Mouse (Mus musculus) heart, embryonic 14.5 days (tissue): ENCODE measurements around the gene Snx11. TPM values are rescaled to one million over a fixed set of nuclear protein-coding genes. Genes with fewer than 3 reads are reported as not detected.

Experiments used
- ATAC-seq: fragments of 200-750 bp; cut with Nextera tagmentation; 2 replicates; pipeline ENCODE4 v1.8.0; 2017; ENCODE audit warnings: low read depth, moderate TSS enrichment; ENCODE audit not compliant: insufficient number of reproducible peaks, insufficient read depth, low FRiP score
- H3K27ac ChIP-seq, 2 experiments: fragments of 200-500 bp in 1 of 2; fragments of 300-500 bp in 1 of 2; sonication (generic) in 1 of 2; replicated peaks in 1 of 2; 2 replicates each; pipeline ENCODE4 v1.5.1; 2012 to 2014; ENCODE audit warnings: low read depth in 2 of 2, low read length in 2 of 2, control low read depth in 1 of 2, mild to moderate bottlenecking in 1 of 2, mixed read lengths in 1 of 2; ENCODE audit not compliant: control insufficient read depth in 1 of 2, insufficient read depth in 1 of 2
- H3K27me3 ChIP-seq: fragments of 300-500 bp; sonication (generic); 2 replicates; pipeline ENCODE4 v1.6.1; 2014; ENCODE audit warnings: mild to moderate bottlenecking, low read length, control low read depth; ENCODE audit not compliant: control insufficient read depth, insufficient read depth
- H3K36me3 ChIP-seq: fragments of 300-500 bp; sonication (generic); 2 replicates; pipeline ENCODE4 v1.6.1; 2014; ENCODE audit warnings: mild to moderate bottlenecking, control low read depth, low read length, mixed read lengths; ENCODE audit not compliant: control insufficient read depth, insufficient read depth
- H3K4me1 ChIP-seq, 2 experiments: fragments of 200-500 bp in 1 of 2; fragments of 300-500 bp in 1 of 2; sonication (generic) in 1 of 2; 2 replicates each; pipeline ENCODE4 v1.6.1; 2012 to 2014; ENCODE audit warnings: low read length in 2 of 2, control low read depth in 1 of 2, mixed read lengths in 1 of 2; ENCODE audit not compliant: control insufficient read depth in 2 of 2, insufficient read depth in 2 of 2
- H3K4me2 ChIP-seq: fragments of 300-500 bp; sonication (generic); 2 replicates; pipeline ENCODE4 v1.6.1; 2014; ENCODE audit warnings: mild to moderate bottlenecking, low read length
- H3K4me3 ChIP-seq, 2 experiments: fragments of 200-500 bp in 1 of 2; fragments of 300-500 bp in 1 of 2; sonication (generic) in 1 of 2; 2 replicates each; pipeline ENCODE4 v1.5.1; 2012 to 2014; ENCODE audit warnings: low read length in 2 of 2, mild to moderate bottlenecking in 2 of 2, control low read depth in 1 of 2, low read depth in 1 of 2, moderate library complexity in 1 of 2; ENCODE audit not compliant: control insufficient read depth in 1 of 2, insufficient read depth in 1 of 2
- H3K9ac ChIP-seq: fragments of 300-500 bp; sonication (generic); 2 replicates; pipeline ENCODE4 v1.6.1; 2014; ENCODE audit warnings: mild to moderate bottlenecking, low read length
- H3K9me3 ChIP-seq: fragments of 300-500 bp; sonication (generic); 2 replicates; pipeline ENCODE4 v1.6.1; 2016; ENCODE audit warnings: low read length, control low read depth; ENCODE audit not compliant: control insufficient read depth
- WGBS: fragments of 180-500 bp; shearing (Covaris S2); extraction: QIAGEN DNeasy Blood & Tissue Kit; methylation state at CpG from one replicate; pipeline ENCODE4 v1.1.7; 2014; 5-methylcytosine and 5-hydroxymethylcytosine counted together
- polyA plus RNA-seq: library from polyadenylated mRNA; unstranded; fragments of >200 nt; fragmentation: Nextera tagmentation; extraction: Ambion mirVana; gene quantifications from 2 replicates; pipeline ENCODE4 v1.2.1, GENCODE M21; 2014

Gene Snx11
- polyA plus RNA-seq, 1 experiment from 2014 or later = 6.1 TPM

DNA sequence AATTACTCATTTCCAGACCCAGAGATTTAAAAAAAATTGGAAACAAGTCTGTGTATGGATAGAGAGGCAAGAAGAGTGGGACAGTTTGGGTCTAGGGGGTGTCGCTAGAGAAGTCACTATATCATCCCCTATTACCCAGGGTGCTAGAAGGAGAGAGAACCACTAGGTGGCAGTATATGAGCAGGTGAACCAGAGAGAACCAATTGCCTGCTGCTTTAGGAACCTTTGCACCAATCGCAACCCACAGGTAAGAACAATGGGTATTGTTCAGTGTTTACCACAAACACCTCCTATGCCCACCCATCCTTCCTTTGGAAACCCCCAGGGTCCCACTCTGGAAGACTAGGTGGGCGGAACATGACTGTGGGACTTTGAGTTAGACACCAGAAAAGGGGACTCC, 17.3 kb downstream of the Snx11 start:
- Histone ChIP-seq H3K27ac (no peak overlapping the region), H3K4me2 (no peak overlapping the region), H3K27me3 (no peaks in the 10 kb centered on the region), H3K36me3 (no peaks in the 10 kb centered on the region), H3K9me3 (no peaks in the 10 kb centered on the region), H3K9ac (no peak overlapping the region), H3K4me1 (no peaks in the 10 kb centered on the region; a peak in 1 of 4 replicates), H3K4me3 (no peak overlapping the region)
- no peak for ATAC-seq
- 39% methylated on average over 3 of the region's 3 CpGs for WGBS

DNA sequence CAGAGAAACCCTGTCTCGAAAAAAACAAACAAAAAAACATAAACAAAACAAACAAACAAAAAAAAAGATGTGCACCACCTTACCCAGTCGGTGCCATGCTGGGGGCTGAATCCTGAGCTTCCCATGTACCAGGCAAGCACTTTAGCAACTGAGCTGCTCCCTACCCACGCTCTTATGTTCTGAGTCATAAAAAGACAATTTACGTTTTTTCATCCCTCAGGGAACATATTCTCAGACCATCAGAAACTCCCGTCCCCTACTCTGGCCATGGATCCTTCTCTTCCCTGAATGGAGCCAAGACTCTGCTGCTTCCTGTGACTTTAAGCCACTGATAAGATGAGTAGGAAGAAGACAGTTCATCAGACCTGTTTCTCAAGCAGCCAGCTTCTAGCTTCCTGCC, 19.0 kb downstream of the Snx11 start:
- no peaks in the 10 kb centered on the region for H3K4me1 ChIP-seq
- H3K27ac ChIP-seq = no peak overlapping the region
- no peak overlapping the region for H3K4me3 ChIP-seq
- H3K27me3 ChIP-seq = no peaks in the 10 kb centered on the region
- no peaks in the 10 kb centered on the region for H3K9me3 ChIP-seq
- WGBS = 55% methylated on average over 5 of the region's 5 CpGs
- ATAC-seq = no peak
- H3K4me2 ChIP-seq = no peak overlapping the region
- no peaks in the 10 kb centered on the region for H3K36me3 ChIP-seq
- no peak overlapping the region for H3K9ac ChIP-seq

DNA sequence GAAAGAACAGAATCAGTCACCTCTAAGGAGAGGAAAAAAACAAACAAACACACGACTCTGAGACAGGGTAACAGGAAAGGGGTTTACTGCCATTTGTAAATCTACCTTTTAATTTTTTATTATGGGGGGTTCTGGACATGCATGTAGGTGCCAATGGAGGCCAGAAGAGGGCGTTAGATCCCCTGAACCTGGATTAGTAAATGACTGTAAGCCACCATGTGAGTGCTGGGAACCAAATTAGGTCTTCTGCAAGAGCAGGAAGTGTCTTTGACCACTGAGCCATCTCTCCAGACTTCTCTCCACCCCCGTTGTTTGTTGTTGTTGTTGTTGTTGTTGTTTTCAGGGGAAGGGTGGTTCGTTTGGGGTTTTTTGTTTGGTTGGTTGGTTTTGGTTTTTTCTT, 19.9 kb downstream of the Snx11 start:
- no peak for ATAC-seq
- Histone ChIP-seq H3K9me3 (no peaks in the 10 kb centered on the region), H3K4me1 (no peaks in the 10 kb centered on the region), H3K4me3 (no peak overlapping the region), H3K36me3 (no peaks in the 10 kb centered on the region), H3K27me3 (no peaks in the 10 kb centered on the region), H3K27ac (no peak overlapping the region), H3K9ac (no peak overlapping the region), H3K4me2 (no peak overlapping the region)
- WGBS = 48% methylated on average over 4 of the region's 4 CpGs

DNA sequence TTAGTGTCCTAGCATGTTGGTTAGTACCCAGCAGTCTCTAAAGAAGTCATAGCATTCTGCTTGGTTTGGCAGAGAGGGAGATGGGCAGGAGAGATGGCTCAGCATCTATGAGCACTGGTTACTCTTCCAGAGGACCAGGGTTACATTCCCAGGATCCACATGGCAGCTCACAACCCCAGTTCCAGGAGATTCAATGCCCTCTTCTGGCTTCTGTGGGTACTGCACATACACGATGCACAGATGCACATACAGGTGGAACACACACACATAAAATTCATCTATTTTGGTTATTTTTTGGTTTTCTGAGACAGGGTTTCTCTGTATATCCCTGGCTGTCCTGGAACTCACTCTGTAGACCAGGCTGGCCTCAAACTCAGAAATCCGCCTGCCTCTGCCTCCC, 22.1 kb downstream of the Snx11 start:
- no peak overlapping the region for H3K27ac ChIP-seq
- no peak overlapping the region for H3K4me3 ChIP-seq
- H3K9ac ChIP-seq = no peak overlapping the region
- no peaks in the 10 kb centered on the region; the same call in 1 of the 2 replicates for H3K27me3 ChIP-seq
- ATAC-seq = no peak
- H3K4me1 ChIP-seq = no peaks in the 10 kb centered on the region
- H3K9me3 ChIP-seq = no peaks in the 10 kb centered on the region
- no peak overlapping the region for H3K4me2 ChIP-seq
- 98% methylated on average over 2 of the region's 2 CpGs for WGBS
- no peaks in the 10 kb centered on the region for H3K36me3 ChIP-seq

DNA sequence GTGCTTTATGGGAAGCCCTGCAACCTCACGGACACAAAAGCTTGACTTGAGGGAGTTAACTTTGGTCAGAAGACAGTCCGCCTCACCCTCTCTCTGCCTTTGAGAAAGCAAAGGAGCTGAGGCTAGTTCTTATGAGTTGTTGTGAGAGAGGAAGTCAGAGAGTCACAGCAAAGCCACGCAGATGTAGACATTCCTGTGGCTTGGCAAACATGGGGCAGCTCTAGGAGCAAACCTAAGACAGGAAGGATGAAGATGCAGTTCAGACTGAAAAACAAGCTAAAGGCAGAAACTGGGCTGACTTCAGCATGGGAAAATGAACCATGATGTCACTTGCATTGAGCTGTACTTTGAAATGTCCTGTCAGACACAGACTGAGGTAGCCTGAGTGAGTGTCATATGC, 29.8 kb downstream of the Snx11 start:
- WGBS = 70% methylated on average over 3 of the region's 3 CpGs
- no peaks in the 10 kb centered on the region for H3K4me1 ChIP-seq
- H3K9ac ChIP-seq = no peak overlapping the region
- H3K27ac ChIP-seq = no peak overlapping the region
- H3K9me3 ChIP-seq = no peaks in the 10 kb centered on the region
- no peak for ATAC-seq
- peaks cover 12% of the 10 kb centered on the region for H3K27me3 ChIP-seq
- no peak overlapping the region for H3K4me2 ChIP-seq
- H3K36me3 ChIP-seq = no peaks in the 10 kb centered on the region
- H3K4me3 ChIP-seq = no peak overlapping the region

DNA sequence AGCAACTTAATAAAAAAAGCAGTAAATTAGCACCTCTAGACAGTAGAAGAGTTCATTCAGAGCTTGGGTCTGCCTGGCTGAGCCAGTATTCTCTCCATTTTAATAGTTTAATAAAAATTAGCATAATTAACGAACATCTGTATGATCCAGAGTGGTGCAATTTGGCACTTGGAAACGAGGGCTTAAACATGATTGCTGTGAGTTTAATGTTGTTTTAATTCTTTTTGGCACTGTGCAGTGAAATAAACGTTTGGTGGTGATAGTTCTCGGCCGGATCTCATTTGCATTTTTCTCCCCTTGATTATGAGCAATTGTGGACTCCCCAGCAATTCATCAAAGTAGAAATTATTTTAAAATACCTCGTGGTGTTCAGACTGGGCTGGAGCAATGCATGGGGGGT, 30.7 kb downstream of the Snx11 start:
- 64% methylated on average over 6 of the region's 6 CpGs for WGBS
- no peak overlapping the region for H3K9ac ChIP-seq
- H3K27me3 ChIP-seq = peaks cover 18% of the 10 kb centered on the region

DNA sequence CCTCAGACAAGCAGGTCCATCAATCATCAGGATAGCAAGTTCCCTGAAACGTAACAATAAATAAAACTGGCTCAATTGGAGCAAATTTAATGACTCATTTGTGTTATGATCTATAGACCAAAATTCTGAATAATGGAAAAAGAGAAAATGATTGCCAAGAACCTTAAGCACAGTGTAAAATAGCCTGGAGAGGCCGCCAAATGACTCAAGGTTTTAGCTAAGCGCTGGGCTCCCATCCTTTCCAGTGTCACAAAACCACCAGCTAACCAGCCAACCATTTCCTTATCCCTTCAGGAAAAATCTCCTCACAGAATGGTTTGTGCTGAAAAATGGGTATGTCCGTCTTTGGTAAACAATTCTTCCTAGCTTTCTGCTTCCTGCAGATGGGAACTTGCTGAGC, 33.5 kb downstream of the Snx11 start:
- H3K27me3 ChIP-seq = peaks cover 23% of the 10 kb centered on the region
- no peak for ATAC-seq
- 78% methylated on average over 4 of the region's 4 CpGs for WGBS

More for the DNA sequence above, 30.7 kb downstream of the Snx11 start:
- H3K4me3 ChIP-seq = no peak overlapping the region
- no peak overlapping the region for H3K27ac ChIP-seq
- ATAC-seq = no peak
- no peaks in the 10 kb centered on the region for H3K4me1 ChIP-seq
- no peaks in the 10 kb centered on the region for H3K36me3 ChIP-seq
- H3K4me2 ChIP-seq = no peak overlapping the region
- no peaks in the 10 kb centered on the region for H3K9me3 ChIP-seq

DNA sequence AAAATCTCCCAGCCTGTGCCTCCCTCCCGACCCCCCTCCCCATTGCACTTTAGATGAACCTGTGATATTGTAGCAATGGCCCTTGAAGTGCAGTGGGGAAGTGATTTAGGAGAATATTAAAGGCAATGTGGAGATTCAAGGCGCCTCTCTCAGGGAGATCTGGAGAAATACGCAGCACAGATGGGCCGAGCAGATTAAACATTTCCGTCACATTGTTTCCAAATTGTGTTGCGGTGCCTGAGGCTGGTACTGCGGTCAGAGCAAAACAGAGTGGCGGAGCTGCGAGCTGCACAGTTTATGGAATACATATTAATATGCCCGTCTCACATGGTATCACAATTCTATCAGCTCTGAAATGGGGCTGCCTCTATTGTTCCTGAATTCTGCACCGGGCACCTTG, 34.4 kb downstream of the Snx11 start:
- ATAC-seq = no peak
- Histone ChIP-seq H3K4me2 (no peak overlapping the region), H3K9me3 (no peaks in the 10 kb centered on the region), H3K27ac (no peak overlapping the region), H3K4me1 (no peaks in the 10 kb centered on the region), H3K9ac (no peak overlapping the region), H3K4me3 (no peak overlapping the region), H3K36me3 (no peaks in the 10 kb centered on the region), H3K27me3 (peaks cover 23% of the 10 kb centered on the region)
- WGBS = 77% methylated on average over 11 of the region's 11 CpGs

More for the DNA sequence above, 33.5 kb downstream of the Snx11 start:
- no peaks in the 10 kb centered on the region for H3K36me3 ChIP-seq
- H3K9ac ChIP-seq = no peak overlapping the region
- H3K4me1 ChIP-seq = no peaks in the 10 kb centered on the region
- no peak overlapping the region for H3K27ac ChIP-seq
- H3K9me3 ChIP-seq = no peaks in the 10 kb centered on the region
- no peak overlapping the region for H3K4me2 ChIP-seq
- H3K4me3 ChIP-seq = no peak overlapping the region
